Mouse (Mus musculus) brain, embryonic 14.5 days (tissue): ENCODE data around the gene Map3k13.

Experiments used
- CTCF ChIP-seq: fragments of 200-500 bp; IDR thresholded peaks from 2 replicates; pipeline ENCODE4 v1.5.1; 2012; ENCODE audit warnings: inconsistent platforms, mild to moderate bottlenecking, moderate library complexity, borderline replicate concordance; ENCODE audit not compliant: insufficient read depth, insufficient read length; ENCODE audit errors: extremely low read depth
- POLR2A ChIP-seq: fragments of 200-500 bp; IDR thresholded peaks from 2 replicates; pipeline ENCODE4 v1.6.1; 2012; ENCODE audit warnings: mild to moderate bottlenecking, inconsistent platforms, borderline replicate concordance; ENCODE audit not compliant: poor library complexity, insufficient read depth, insufficient read length, severe bottlenecking; ENCODE audit errors: extremely low read depth

DNA sequence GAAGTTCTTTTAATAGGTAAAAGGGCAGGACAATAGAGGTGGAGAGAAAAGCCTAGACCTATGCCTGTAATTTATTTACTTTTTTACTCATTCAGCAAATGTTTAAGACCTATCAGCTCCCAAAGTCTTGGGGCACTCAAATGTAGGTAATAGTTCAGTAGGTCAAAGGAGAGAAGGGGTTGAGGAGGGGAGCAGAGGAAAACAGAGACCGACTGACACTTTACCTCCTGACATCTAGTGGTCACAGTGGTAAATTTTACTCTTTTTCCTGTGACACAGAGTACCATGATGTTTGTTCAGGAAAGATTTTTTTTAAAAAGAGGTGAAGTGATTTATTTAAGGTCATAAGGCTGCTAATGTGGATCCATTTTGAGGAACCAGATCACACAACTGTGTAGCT, 3.7 kb upstream of the Map3k13 start:
- TF ChIP-seq POLR2A (no peak), CTCF (no peak)
